ENCODE assay signal across 13 mouse cellular contexts in the genomic region with DNA sequence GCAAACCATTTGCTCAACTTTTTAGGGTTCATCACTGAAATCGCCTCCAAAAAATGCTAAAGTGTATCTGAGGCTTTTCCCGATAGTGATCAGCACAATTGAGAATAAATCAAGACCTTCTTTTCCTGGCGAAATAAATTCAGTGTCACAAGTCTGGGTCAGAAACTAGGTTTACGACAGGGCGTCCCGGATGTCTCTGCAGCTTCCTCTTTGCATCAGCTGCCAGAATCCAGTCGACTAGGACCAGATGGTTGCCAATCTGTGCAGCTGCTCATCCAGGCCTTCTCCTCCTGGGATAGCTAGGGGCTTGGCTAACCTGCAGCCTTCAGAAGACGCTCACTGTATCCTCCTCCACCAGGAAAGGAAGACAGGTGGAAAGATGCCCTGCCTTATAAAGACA.
DNase-seq lines count a peak whose midpoint lies in the region; ATAC-seq and TF ChIP-seq lines count a peak whose summit lies in the region.
"Had no signal": no experiment of that assay in that cellular context is flagged by ENCODE, and none has a peak within 500 bp of the region (broad histone marks: within the 10 kb centered on the region; RNA-seq: fewer than 3 reads in every experiment).

No protein-coding gene starts in this region.

- no peak overlapping the region for H3K27ac ChIP-seq in lung, embryonic 14.5 days (ENCODE audit: low read depth)
- no peak overlapping the region for H3K27ac ChIP-seq in lung, postnatal 0 days (ENCODE audit: low read length)
- H3K27ac ChIP-seq: liver, embryonic 13.5 days; midbrain, embryonic 10.5 days had no signal

- no peaks in the 10 kb centered on the region for H3K9me3 ChIP-seq in lung, embryonic 14.5 days (ENCODE audit: low read depth, low read length)
- H3K9me3 ChIP-seq in lung, postnatal 0 days (ENCODE audit: low read length): no peaks in the 10 kb centered on the region
- H3K9me3 ChIP-seq: liver, embryonic 13.5 days; midbrain, embryonic 10.5 days had no signal

- H3K4me1 ChIP-seq in lung, embryonic 14.5 days (ENCODE audit: insufficient read depth): no peaks in the 10 kb centered on the region
- H3K4me1 ChIP-seq in lung, postnatal 0 days (ENCODE audit: insufficient read depth, low read depth, low read length): no peaks in the 10 kb centered on the region
- H3K4me1 ChIP-seq: liver, embryonic 13.5 days; midbrain, embryonic 10.5 days had no signal

- no peak overlapping the region for H3K4me2 ChIP-seq in lung, embryonic 14.5 days
- H3K4me2 ChIP-seq in lung, postnatal 0 days (replicated peaks; ENCODE audit: low read depth, low read length): no peak overlapping the region
- H3K4me2 ChIP-seq: liver, embryonic 13.5 days had no signal

- H3K4me3 ChIP-seq in lung, embryonic 14.5 days (ENCODE audit: low read depth, low read length): no peak overlapping the region
- no peak overlapping the region for H3K4me3 ChIP-seq in lung, postnatal 0 days (ENCODE audit: low read depth, low read length)
- H3K4me3 ChIP-seq: liver, embryonic 13.5 days; midbrain, embryonic 10.5 days had no signal

- no peaks in the 10 kb centered on the region for H3K27me3 ChIP-seq in lung, embryonic 14.5 days (ENCODE audit: insufficient read depth, low read length)
- H3K27me3 ChIP-seq in lung, postnatal 0 days (replicated peaks; ENCODE audit: insufficient read depth, low read length): no peaks in the 10 kb centered on the region
- H3K27me3 ChIP-seq: liver, embryonic 13.5 days had no signal

- H3K9ac ChIP-seq in lung, embryonic 14.5 days: no peak overlapping the region
- H3K9ac ChIP-seq in lung, postnatal 0 days (replicated peaks; ENCODE audit: low read depth): no peak overlapping the region
- H3K9ac ChIP-seq: liver, embryonic 13.5 days had no signal

- TF ChIP-seq EP300 in lung, postnatal 0 days (IDR thresholded peaks at IDR 0.05): no peak

- WGBS in lung, embryonic 14.5 days: 59% methylated on average over 8 of the region's 8 CpGs
- WGBS in lung, postnatal 0 days: 56% methylated on average over 8 of the region's 8 CpGs

- TF ChIP-seq CTCF in lung, embryonic 14.5 days (IDR thresholded peaks at IDR 0.05; ENCODE audit: low read depth): no peak
- no peak for TF ChIP-seq CTCF in lung, postnatal 0 days (IDR thresholded peaks at IDR 0.05)

- peak; percentile 76 for ATAC-seq in frontal cortex, adult (ENCODE audit: low TSS enrichment)
- ATAC-seq in lung, embryonic 14.5 days (ENCODE audit: insufficient read depth): no peak
- ATAC-seq in lung, postnatal 0 days: no peak

- H3K36me3 ChIP-seq in lung, embryonic 14.5 days (ENCODE audit: insufficient read depth): no peaks in the 10 kb centered on the region
- H3K36me3 ChIP-seq in lung, postnatal 0 days (ENCODE audit: insufficient read depth, low read length): no peaks in the 10 kb centered on the region
- H3K36me3 ChIP-seq: liver, embryonic 13.5 days; midbrain, embryonic 10.5 days had no signal

- DNase-seq in frontal cortex, postnatal 25 days (ENCODE audit: low spot score in 2 of 2): no peak
- peak; percentile 21 for DNase-seq in lung, embryonic 14.5 days
- no peak for DNase-seq in lung, postnatal 0 days (ENCODE audit: low spot score)
- peak; percentile 78 for DNase-seq in kidney, postnatal 14 days
- peak; percentile 6 for DNase-seq in lung, postnatal 14 days
- DNase-seq in ovary, postnatal 10 days (ENCODE audit: low spot score): no peak
- no peak for DNase-seq in spleen, adult 12 weeks (ENCODE audit: low spot score)
- DNase-seq: heart, postnatal 14 days; liver, embryonic 13.5 days; spleen, adult 18-20 months; thymus, adult 18-20 months had no signal

Comparison
In these comparisons a context has a peak if more than half of its experiments do, and no peak if none do; other contexts are left out.
1. DNase-seq: peak in lung, embryonic 14.5 days (single experiment), kidney, postnatal 14 days (single experiment) and lung, postnatal 14 days (single experiment); none in frontal cortex, postnatal 25 days (0 of 2), lung, postnatal 0 days (single experiment), ovary, postnatal 10 days (single experiment) and spleen, adult 12 weeks (single experiment).